Mouse (Mus musculus) right cerebral cortex, postnatal 36 days (tissue): ENCODE data around the gene Nudt2.

Experiments used
- DNase-seq, 2 experiments: peaks; one replicate each; pipeline ENCODE4 v3.0.0; 2022; ENCODE audit warnings: low spot score in 2 of 2, mixed read lengths in 1 of 2

The Nudt2 gene

DNA sequence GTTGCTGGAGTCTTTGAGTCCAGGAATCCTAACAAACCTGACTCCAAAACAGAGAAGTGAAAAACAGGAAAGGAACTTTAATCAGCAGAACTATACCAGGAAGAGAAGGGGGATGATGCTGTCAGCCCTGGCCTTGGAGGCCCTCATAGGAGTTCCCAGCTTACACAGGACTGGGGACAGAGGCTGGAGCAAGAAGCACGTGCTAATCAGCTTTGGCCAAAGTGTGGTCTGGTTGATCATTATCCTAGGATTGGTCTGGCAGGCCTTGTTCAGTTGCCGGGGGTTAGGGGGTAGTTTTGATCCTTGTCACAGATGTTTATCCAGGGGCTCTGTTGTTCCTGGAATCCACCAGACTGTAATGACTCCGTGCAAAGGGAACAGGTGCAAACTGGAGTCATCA is 29.4 kb downstream of the Nudt2 start:
- no peak for DNase-seq

DNA sequence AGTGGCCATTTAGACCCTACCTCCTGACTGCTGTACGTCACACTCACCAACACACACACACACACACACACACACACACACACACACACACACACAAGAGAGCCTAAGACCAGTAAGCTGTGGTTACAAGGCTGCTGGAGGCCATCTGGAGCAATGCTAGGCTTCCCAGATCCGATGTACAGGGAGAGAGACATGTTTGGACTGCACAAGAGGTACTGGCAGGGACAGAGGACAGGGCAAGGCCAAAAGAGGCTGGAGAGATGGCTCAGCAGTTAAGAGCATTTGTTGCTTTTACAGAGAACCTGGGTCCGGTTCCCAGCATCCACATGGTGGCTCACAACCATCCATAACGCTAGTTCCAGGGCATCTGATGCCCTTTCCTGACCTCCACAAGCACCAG is 30.1 kb downstream of the Nudt2 start:
- no peak for DNase-seq

DNA sequence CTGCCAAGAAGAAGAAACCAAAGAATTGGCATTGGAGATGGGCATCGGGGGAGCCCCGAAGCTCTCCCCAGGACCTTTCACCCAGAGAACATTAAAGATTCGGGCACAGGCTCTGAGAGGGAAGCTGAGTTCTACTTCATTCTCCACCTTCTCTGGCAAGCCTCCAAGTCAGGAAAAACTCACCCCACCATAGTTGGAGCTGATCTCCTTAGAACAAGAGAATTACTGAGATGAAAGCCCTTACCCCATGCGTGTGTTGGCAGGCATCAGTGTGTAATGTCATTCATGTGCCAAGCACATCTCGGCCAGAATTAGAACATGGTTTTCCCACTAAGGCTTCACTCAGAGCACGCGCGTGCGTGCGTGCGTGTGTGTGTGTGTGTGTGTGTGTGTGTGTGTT is 30.9 kb downstream of the Nudt2 start:
- no peak for DNase-seq

DNA sequence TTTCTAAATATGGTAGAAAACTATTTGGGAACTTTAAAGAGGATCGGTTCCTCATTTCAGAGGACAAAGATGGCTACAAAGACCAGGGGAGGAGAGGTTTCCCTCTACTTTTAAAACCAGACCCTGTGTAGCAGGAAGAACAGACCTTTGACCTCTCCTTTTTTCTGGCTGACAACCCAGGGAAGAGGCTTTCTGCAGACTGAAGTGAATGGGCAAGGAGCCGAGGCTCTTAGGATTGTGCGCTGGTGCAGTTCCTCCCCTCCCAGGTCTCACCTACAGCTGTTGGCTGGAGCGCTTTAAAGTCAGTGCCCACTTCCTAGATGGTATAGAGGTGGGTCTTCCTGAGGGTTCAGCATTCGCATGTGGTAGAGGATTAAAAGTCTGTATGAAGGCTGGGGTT is 32.1 kb downstream of the Nudt2 start:
- DNase-seq, result no peak

DNA sequence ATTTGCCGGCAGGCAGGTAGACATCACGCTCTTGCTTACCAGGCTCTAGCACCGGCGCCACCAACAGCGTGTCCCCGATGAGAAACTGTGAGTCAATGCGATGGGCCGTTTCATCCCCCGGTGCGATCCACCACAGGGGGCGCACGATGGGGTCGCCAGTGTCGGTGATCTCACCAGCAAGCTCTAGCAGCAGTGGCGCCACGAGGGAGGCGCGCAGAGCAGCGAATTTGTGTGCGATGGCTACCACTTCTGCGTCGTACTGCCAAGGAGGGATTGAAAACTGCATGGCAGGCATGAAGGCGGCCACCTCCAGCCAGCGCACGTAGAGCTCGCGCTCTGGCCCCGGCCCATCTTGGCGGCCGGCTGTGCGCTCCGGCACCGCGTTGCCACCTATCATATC is 32.6 kb downstream of the Nudt2 start:
- no peak for DNase-seq

DNA sequence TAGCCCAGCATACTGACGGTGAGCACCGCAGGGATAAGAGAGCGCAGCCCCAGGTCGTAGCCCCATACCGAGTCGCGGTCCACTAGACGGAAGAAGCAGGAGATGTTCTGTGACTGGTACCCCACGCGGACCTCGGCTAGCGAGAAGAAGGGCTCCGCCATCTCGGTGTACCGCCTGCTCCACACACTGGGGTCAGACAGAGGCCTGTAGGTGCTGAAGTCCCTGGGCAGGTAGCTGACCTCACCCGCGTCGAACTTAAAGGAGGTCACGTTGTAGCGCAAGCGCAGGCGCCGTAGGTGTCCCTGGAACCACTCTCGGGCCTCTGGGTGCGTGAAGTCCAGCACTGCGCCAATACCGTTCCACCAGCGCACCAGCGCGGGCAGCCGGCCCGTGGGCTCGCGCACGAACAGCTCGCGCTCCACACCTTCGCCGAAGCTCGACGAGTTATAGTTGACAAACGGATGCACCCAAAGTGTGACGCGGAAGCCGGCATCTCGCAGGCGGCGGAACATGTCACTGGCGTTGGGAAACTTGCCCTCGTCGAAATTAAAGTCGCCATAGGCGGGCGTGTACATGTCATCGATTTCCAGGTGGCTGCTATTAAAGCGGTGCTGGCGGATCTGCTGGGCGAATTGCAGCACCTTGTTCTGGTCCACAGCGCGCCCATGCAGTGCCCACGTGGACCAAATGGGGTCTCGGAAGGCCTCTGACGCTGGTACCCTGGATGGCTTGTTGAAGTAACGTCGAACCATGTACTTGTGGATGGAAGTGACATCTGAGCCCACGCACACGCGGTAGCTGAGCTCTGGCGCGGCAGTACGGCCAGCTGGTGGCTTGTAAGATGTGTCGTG is 33.3 kb downstream of the Nudt2 start:
- DNase-seq, result no peak

DNA sequence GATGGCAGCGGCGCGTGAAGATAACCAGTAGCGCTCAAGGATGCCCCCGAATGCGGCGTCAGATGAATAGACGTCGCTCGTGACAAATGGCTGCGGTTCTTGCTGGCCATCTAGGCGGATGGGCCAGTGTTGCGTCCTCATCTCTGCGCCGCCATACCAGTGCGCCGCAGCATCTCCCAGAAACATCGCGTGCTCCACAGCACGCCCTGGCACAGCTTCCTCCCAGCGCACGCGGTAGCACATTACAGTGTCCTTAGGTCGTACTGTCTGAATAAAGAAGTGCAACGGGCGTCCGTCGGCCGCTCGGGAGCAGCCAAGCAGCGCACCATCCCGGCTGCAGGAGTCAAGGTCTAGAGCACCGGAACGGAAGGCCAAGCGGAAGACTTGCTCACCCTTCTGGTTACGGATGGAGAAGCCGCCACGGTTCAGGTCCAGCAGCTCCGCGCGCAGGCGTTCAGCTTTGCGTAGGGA is 34.0 kb downstream of the Nudt2 start:
- DNase-seq, result no peak

DNA sequence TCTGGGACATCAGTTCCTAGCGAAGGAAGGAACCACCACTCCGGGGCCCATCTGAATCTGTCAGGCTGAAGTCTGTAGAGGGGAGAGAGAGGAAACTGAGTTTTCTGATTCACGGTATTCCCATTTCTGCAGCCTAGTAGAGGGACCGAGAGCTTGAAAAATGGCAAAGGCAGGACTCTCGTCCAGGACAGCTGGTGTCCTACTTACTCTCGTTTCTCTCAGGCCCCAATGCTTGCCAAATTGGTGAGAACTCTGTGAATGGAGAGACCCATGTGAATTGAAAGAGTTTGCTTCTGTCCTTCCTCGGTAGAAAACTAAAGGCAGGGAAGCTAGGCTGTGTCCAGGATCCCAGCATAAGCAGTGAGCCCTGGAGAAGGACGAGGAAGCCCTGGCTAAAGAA is 34.7 kb downstream of the Nudt2 start:
- DNase-seq, result no peak

DNA sequence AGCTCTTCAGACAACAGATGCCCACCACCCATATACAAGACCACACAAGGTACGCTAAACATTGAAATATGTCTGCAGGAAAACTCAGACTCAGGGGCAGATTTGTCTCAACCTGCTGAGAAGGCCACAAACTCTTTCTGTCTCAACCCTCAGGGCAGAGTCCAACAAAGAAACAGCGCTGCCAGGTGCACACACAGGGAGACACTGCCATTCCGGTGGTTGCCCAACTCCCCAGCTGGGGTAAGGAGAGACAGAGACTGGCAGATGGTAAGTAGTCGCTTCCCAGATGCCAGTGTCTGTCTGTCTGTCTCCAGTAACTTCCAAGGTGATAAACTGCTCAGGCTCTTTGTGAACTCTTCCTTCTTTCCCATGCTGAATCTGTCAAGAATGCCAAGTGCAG is 35.8 kb downstream of the Nudt2 start:
- DNase-seq, result no peak

DNA sequence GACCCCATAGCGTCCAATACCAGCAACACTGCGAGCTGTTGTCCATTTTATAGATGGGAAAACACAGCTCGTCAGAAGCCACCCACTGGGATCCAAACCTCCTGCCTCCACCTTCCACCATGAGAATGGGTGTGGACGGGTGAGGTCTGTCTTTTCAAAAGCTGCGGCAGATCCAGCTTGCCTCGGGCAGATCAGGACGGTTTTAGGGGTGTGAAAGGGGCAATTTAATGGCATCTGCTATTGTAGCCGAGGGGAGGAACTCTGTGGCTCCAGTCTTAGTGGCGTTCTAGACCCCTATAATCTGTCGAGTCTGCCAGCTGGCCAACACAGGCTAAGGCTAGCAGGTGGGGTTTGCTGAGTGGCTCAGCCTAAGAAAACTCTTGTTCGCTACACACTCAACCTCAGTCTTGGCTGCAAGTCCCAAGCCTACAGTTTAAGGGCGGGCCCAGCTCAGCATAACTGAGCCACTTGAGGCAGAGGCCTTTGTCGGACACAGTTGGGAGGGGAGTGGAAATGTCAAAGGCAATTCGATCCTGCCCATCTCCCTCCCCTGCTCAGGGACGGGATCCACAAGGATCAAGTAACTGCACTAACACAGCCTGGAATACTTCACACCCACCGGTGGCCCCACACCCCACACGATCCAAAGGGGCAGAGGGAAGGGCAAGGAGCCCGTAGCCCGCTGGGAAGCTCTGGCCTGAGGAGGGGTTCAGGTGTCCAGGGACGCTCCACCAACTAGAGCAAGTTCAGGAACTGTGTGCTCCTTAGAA is 37.4 kb downstream of the Nudt2 start:
- DNase-seq, result no peak

DNA sequence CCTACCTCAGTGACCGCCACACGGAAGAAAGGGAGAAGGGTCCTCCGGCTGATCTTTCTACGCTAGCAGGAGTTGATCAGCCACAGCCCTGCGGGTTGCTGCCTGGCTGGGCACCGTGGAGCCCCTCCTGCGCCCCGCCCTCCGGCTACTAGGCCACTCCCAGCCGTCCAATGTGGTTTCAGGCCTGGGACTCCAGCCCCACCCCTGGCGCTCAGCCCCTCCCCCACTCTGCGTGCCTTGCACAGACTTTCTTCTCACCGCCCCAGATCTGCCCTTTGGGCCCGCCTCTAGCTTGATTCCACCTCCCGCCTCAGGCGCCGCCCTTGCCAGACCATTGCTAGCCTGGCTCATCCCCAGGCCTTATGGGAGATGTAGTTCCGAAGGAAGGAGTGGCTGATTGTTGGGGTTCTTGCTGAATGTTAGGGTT is 38.0 kb downstream of the Nudt2 start, which contains the start of gene AI464131:
Gene AI464131, minus strand, starts transcription at position 91 of the 427 bp plus-strand sequence.
- peak; percentile 91 to 93 for DNase-seq

DNA sequence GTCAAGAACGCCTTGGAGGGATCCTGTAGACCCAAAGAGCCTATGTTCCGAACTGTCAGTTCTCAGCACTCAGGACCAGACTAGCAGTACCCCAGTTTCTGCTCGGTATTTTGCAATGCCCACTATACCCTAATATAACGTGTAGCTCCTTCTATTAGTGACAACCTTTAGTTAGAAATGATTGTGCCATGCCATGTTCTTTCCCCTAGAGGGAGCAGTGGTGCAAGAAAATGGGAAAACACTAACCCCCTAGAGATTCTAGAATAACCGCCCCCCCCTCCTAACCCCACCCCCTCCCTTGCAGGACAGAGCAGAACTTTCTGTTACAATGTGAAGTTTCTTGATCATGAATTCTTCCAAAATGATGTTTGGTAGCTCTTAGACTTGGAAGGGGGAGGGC is 39.4 kb downstream of the Nudt2 start:
- no peak for DNase-seq

DNA sequence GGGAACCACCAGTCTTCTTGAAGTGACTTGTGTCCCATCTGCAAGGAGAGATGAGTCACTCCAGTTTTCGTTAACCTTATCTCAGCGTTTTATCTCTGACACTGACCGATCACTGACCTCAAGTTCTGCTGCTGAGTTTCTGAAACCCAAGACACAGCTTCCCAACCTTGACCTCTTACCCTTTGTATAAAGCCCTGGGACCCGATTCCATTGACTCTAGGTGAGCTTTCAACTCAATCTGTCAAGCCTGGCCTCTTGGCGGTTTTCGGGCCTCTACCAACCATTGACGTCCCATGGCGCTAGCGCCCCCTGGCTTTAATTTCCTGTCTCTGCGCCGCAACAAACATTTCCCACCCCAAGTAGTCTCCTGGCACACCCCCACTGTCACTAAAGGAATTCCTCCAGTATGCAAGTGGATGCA is 40.2 kb downstream of the Nudt2 start:
- DNase-seq, result no peak

DNA sequence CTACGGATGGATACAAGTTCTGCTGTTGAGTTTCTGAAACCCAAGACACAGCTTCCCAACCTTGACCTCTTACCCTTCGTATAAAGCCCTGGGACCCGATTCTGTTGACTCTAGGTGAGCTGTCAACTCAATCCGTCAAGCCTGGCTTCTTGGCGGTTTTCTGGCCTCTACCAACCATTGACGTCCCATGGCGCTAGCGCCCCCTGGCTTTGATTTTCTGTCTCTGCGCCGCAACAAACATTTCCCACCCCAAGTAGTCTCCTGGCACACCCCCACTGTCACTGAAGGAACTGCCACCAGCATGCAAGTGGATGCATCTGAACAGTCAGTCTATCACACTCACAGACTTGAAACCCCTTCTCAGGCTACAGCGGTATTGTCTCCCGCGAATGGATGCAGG is 41.2 kb downstream of the Nudt2 start:
- DNase-seq, result no peak

DNA sequence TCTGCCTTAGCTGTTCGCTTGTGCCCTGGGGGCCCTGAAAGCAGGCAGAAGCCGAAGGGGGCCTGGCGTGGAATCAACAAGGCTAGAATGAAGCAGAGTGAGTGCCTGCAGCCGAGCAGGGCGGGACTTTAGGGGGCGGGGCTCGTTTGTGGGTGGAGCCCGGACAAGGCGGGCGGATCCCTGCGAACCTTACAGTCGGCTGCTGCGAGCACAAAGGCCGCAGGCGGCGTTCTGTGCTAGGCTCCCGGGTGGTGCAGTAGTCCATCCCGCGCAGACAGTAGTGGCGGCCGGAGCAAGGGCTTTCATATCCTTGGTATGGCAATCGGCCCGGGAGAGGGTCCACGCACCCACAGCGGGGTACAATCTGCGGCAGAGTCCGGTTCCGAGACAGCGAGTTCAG is 42.0 kb downstream of the Nudt2 start:
- peak; percentile 75 to 76 for DNase-seq

DNA sequence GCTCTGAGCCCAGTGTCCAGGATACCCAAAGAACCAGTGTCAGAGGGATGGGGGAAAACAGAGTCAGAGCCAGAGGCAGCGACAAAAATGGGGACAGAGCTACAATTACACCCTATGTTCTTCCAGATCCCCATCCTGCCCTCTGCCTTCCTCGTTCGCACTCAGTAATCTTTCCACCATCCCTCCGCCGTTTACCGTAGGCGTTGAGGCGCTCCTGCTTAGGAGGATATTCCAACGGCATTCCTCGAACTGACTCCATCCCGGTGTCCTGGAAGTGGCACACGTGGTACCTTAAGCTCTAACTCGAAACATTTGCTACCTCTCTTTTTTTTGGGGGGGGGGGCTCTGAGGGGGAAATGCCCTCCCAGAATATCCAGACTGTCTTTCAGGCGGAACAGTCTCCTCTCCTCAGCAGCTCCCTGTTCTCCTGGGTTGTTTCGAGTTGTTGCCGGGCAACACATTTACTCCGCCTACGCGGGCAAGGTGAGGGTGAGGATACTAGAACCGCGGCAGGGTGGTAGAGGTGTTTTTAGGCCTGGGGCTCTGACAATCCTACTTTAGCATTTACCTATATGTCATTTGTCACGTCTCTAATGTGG is 42.5 kb downstream of the Nudt2 start:
- DNase-seq, result no peak

DNA sequence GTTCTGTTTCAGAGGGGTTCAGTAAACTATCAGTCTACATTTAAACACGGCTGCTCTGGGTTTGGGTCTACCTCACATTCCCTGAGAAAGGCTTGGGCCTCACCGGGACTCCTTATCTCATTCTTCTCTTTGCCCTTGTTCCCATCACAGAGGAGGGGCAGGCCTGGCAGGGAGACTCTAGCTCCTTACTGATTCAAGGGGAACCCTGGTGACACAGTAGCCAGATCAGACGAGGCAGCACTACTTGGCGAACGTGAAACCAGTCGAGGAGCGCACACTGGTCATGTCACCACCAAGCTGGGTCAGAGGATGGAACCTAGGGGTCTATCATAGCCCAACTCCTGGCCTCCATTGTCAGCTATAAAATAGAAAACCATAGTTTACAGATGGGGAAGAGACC is 43.0 kb downstream of the Nudt2 start:
- no peak for DNase-seq

DNA sequence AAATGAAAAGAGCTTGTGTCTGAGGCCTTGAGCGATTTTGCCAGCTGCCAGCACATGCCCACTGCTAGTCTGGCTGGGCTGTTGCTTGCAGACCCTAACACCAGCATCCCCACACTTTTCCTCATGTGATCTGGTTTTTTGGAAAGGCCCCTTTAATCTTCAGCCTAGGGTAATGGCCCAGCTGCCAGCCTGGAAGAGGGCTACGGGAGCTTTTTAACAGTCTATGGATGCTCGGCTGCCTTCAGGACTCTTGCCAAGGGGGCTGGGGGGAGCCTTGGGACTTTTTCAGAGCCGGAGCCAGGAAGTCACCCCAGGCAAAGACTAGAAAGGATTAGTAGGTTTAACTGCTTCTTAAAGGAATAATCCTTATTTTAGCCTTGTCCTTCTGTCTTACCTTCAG is 48.4 kb downstream of the Nudt2 start:
- no peak for DNase-seq

DNA sequence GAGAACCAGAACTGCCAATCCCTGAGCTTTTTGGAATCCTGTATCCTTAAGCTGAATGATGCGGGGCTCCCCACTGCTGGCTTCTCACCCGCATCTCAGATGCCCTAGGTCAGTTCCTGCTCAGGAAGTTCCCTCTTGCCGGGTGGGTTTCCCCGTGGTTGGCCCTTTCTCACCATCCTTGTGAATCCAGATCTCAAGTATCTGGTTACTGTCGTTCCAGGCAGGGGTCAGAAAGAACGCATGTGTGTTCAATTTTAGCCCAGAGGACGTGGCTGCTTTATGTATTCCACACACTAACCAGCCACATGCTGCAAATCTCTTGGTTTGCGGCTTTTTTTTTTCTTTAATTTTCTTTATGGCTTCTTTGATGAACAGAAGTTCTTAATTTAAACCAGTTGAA is 48.8 kb downstream of the Nudt2 start:
- DNase-seq, result no peak

DNA sequence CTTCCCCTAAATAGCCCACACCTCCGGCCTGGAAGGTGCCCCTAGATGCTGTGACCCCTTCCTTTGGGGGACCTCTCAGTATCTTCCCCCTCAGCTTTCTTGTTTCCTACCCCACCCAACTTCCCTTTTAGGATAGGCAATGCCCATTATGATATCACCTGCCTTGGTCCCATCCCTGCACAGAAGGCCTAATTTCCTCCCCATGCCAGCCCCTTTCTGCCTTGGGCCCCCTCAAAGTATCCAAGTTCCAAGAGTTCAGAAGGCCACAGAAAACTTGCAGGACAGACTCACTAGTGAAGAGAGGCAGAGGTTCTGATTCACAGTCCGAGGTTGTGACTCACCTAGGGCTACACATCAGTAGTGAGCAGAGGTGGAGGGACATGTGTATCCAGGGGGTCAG is 52.3 kb downstream of the Nudt2 start, which contains the start of gene 1110017D15Rik:
Gene 1110017D15Rik, minus strand, starts transcription at position 101 of the 400 bp plus-strand sequence.
- DNase-seq, result no peak

DNA sequence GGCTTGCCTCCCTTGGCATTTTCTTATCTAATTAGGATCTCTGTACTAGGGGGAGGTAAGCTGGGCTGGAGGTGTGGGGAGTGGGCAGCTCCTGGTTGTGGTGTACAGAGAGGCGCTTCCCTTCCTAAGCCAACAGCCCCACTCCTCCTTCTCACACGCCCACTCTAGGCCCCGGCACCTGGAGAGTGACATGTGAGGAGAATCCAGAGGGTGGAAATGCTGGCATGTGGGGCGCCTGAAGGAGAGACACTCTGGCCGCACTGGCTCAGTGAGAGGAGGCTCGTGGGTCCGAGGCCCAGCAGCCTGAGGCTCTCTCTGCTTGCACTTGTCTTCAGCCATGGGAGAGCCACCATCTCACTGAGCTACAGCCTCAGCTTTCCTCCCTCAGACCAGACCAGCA is 53.4 kb downstream of the Nudt2 start:
- no peak for DNase-seq

DNA sequence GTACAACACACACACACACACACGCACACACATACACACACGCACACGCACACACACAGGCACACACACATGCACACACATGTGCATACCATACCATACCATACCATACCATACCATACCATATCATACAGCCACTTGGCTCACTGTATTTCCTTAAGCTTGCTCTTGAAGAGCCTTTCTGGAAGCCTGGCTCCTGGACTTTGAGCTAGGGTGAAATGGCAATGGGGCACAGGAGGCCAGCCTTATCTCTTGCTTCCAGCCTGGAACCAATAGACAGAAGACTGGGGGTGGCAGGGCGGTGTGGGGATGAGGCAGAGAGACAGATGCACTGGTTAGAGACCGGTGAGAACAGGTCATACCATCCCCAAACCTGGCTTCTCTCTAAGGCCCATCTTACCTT is 54.2 kb downstream of the Nudt2 start:
- DNase-seq, result no peak
